Mouse (Mus musculus) left cerebral cortex, adult 9 months (tissue): Measurements from ENCODE around the gene Ghrh.
"Not testable (repeated sequence)": the region's sequence is repeated elsewhere in the genome, so short reads cannot be mapped to it uniquely, and the experiment has no call there.

Experiments used
- DNase-seq, 2 experiments: peaks; one replicate each; pipeline ENCODE4 v3.0.0; 2022; ENCODE audit warnings: low spot score in 2 of 2

The Ghrh gene

GRCm38 (mm10) chr2:157347361-157348159 lies at the start of gene Ghrh:
Gene Ghrh (minus strand): TSS chr2:157347506.
- peak in 1 of 2 experiments; percentile 58 for DNase-seq

GRCm38 (mm10) chr2:157395960-157396359 lies 48.7 kb upstream of the Ghrh start:
- no peak for DNase-seq

- DNase-seq: no peak
Measured at GRCm38 (mm10) chr2:157395371-157395770, 48.1 kb upstream of the Ghrh start.

- DNase-seq: no peak
Measured at GRCm38 (mm10) chr2:157394868-157395267, 47.6 kb upstream of the Ghrh start.

- DNase-seq: no peak
Measured at GRCm38 (mm10) chr2:157393549-157393948, 46.2 kb upstream of the Ghrh start.

GRCm38 (mm10) chr2:157392331-157392730 lies 45.0 kb upstream of the Ghrh start:
- no peak for DNase-seq

GRCm38 (mm10) chr2:157389591-157389921 lies 42.2 kb upstream of the Ghrh start:
- no peak for DNase-seq

GRCm38 (mm10) chr2:157388901-157389590 lies 41.7 kb upstream of the Ghrh start:
- DNase-seq: not testable (repeated sequence)

GRCm38 (mm10) chr2:157384836-157385235 lies 37.5 kb upstream of the Ghrh start:
- no peak for DNase-seq

GRCm38 (mm10) chr2:157376995-157377394 lies 29.7 kb upstream of the Ghrh start:
- no peak for DNase-seq

GRCm38 (mm10) chr2:157375794-157376757 lies 28.8 kb upstream of the Ghrh start:
- no peak for DNase-seq

- DNase-seq: no peak
Measured at GRCm38 (mm10) chr2:157375051-157375450, 27.7 kb upstream of the Ghrh start.

GRCm38 (mm10) chr2:157373681-157374080 lies 26.4 kb upstream of the Ghrh start:
- no peak for DNase-seq

GRCm38 (mm10) chr2:157371696-157372095 lies 24.4 kb upstream of the Ghrh start:
- DNase-seq: no peak

- DNase-seq: no peak
Measured at GRCm38 (mm10) chr2:157367991-157368390, 20.7 kb upstream of the Ghrh start.

GRCm38 (mm10) chr2:157367184-157367893 lies 20.0 kb upstream of the Ghrh start, which contains the start of gene Manbal:
Gene Manbal (plus strand): TSS chr2:157367594.
- peak; percentile 75 to 95 for DNase-seq

- no peak for DNase-seq
Measured at GRCm38 (mm10) chr2:157366762-157367161, 19.5 kb upstream of the Ghrh start.

GRCm38 (mm10) chr2:157363031-157363430 lies 15.7 kb upstream of the Ghrh start:
- DNase-seq: no peak

GRCm38 (mm10) chr2:157360028-157360427 lies 12.7 kb upstream of the Ghrh start:
- DNase-seq: no peak

GRCm38 (mm10) chr2:157354106-157354505 lies 6.8 kb upstream of the Ghrh start:
- no peak for DNase-seq

GRCm38 (mm10) chr2:157353183-157353582 lies 5.9 kb upstream of the Ghrh start:
- no peak for DNase-seq
